Mouse (Mus musculus): Measurements from ENCODE around the gene Rpl32.

Gene Rpl32

GRCm38 (mm10) chr6:115808488-115809231 is at the start of gene Rpl32:
Gene Rpl32, minus strand, starts transcription at chr6:115808747.
- DNase-seq, result peak; percentile 62 to 76

- DNase-seq, result no peak
Observed at GRCm38 (mm10) chr6:115856361-115856745, 47.8 kb upstream of the Rpl32 start.

- DNase-seq, result no peak
Observed at GRCm38 (mm10) chr6:115855733-115856360, 47.3 kb upstream of the Rpl32 start.

GRCm38 (mm10) chr6:115854432-115854831 is 45.9 kb upstream of the Rpl32 start:
- DNase-seq, result no peak

GRCm38 (mm10) chr6:115853985-115854384 is 45.4 kb upstream of the Rpl32 start:
- no peak for DNase-seq

GRCm38 (mm10) chr6:115853091-115853813 is 44.7 kb upstream of the Rpl32 start, which contains the start of the genes Mbd4 and Ift122:
Gene Mbd4, minus strand, starts transcription at chr6:115853371.
Gene Ift122, plus strand, starts transcription at chr6:115853470.
- peak; percentile 99 to 100 for DNase-seq

GRCm38 (mm10) chr6:115852446-115853090 is 44.0 kb upstream of the Rpl32 start:
- no peak for DNase-seq

- no peak for DNase-seq
Observed at GRCm38 (mm10) chr6:115848598-115849304, 40.2 kb upstream of the Rpl32 start.

GRCm38 (mm10) chr6:115846640-115847411 is 38.3 kb upstream of the Rpl32 start:
- peak; percentile 21 to 43 for DNase-seq

GRCm38 (mm10) chr6:115845006-115845405 is 36.5 kb upstream of the Rpl32 start:
- DNase-seq, result no peak

- DNase-seq, result no peak
Observed at GRCm38 (mm10) chr6:115838745-115839144, 30.2 kb upstream of the Rpl32 start.

GRCm38 (mm10) chr6:115838161-115838597 is 29.6 kb upstream of the Rpl32 start, which contains the start of gene Efcab12:
Gene Efcab12, minus strand, starts transcription at chr6:115838412.
- DNase-seq, result peak; percentile 58 to 71

- no peak for DNase-seq
Observed at GRCm38 (mm10) chr6:115833861-115834260, 25.3 kb upstream of the Rpl32 start.

- no peak for DNase-seq
Observed at GRCm38 (mm10) chr6:115832152-115832850, 23.8 kb upstream of the Rpl32 start.

GRCm38 (mm10) chr6:115830779-115831601 is 22.4 kb upstream of the Rpl32 start:
- DNase-seq, result no peak

- peak; percentile 38 to 62 for DNase-seq
Observed at GRCm38 (mm10) chr6:115823850-115824464, 15.4 kb upstream of the Rpl32 start.

- no peak for DNase-seq
Observed at GRCm38 (mm10) chr6:115821216-115821993, 12.9 kb upstream of the Rpl32 start.

- no peak for DNase-seq
Observed at GRCm38 (mm10) chr6:115818129-115818528, 9.6 kb upstream of the Rpl32 start.

Data from thymus, adult 18-20 months (tissue).